Comparison of ENCODE assay signal across 26 mouse cellular contexts in genomic region chr1:55558409-55558808, GRCm38 (mm10).
A peak's percentile ranks its signal among the peaks of the same experiment; 100 is the strongest.
DNase-seq lines count a peak whose midpoint lies in the region; ATAC-seq and TF ChIP-seq lines count a peak whose summit lies in the region.
"Had no signal": no experiment of that assay in that cellular context is flagged by ENCODE, and none has a peak within 500 bp of the region (broad histone marks: within the 10 kb centered on the region; RNA-seq: fewer than 3 reads in every experiment).

No protein-coding gene starts in this region.

- H3K79me2 ChIP-seq in myocyte (ENCODE audit: control insufficient read depth, insufficient read depth): no peaks in the 10 kb centered on the region

- H3K4me3 ChIP-seq in myocyte: no peak overlapping the region
- H3K4me3 ChIP-seq in kidney, embryonic 16.5 days (ENCODE audit: low read length): no peak overlapping the region
- H3K4me3 ChIP-seq: embryonic facial prominence, embryonic 12.5 days; embryonic facial prominence, embryonic 15.5 days; heart, adult 2 months; hindbrain, embryonic 12.5 days; hindbrain, embryonic 15.5 days had no signal

- H3K36me3 ChIP-seq in myocyte (ENCODE audit: control insufficient read depth, insufficient read depth): no peaks in the 10 kb centered on the region
- H3K36me3 ChIP-seq in kidney, embryonic 16.5 days (ENCODE audit: insufficient read depth, low read length): no peaks in the 10 kb centered on the region
- H3K36me3 ChIP-seq: embryonic facial prominence, embryonic 12.5 days; embryonic facial prominence, embryonic 15.5 days; G1E; hindbrain, embryonic 12.5 days; hindbrain, embryonic 15.5 days had no signal

- peaks cover 3% of the 10 kb centered on the region; the same call in 1 of the 2 replicates for H3K4me1 ChIP-seq in kidney, embryonic 16.5 days (ENCODE audit: insufficient read depth, low read length)
- H3K4me1 ChIP-seq: embryonic facial prominence, embryonic 12.5 days; hindbrain, embryonic 12.5 days; hindbrain, embryonic 15.5 days had no signal

- no peaks in the 10 kb centered on the region for H3K27me3 ChIP-seq in myocyte (ENCODE audit: control insufficient read depth, insufficient read depth, insufficient read length)
- H3K27me3 ChIP-seq in kidney, embryonic 16.5 days (ENCODE audit: insufficient read depth, low read length): no peaks in the 10 kb centered on the region
- H3K27me3 ChIP-seq: CH12.LX; embryonic facial prominence, embryonic 12.5 days; embryonic facial prominence, embryonic 15.5 days; hindbrain, embryonic 12.5 days; hindbrain, embryonic 15.5 days; Patski had no signal

- no peak overlapping the region for H3K27ac ChIP-seq in kidney, embryonic 16.5 days (ENCODE audit: low read length)
- H3K27ac ChIP-seq: embryonic facial prominence, embryonic 12.5 days; embryonic facial prominence, embryonic 15.5 days; heart, adult 2 months; hindbrain, embryonic 12.5 days; hindbrain, embryonic 15.5 days had no signal

- intact Hi-C loops in left cerebral cortex, postnatal 36 days (cut with DNase I): loop anchor here (5.0 kb wide), 1 partner anchor 151 kb away; the partner anchor contains the start of gene Plcl1

- WGBS in kidney, embryonic 16.5 days: 68% methylated on average over 1 of the region's 1 CpGs

- ATAC-seq in frontal cortex, adult (ENCODE audit: low TSS enrichment): peak; percentile 62
- ATAC-seq in kidney, embryonic 16.5 days (ENCODE audit: low FRiP score, low TSS enrichment): no peak
- ATAC-seq: forebrain, embryonic 14.5 days; forebrain, postnatal 0 days; Patski had no signal

- no peak overlapping the region for H3ac ChIP-seq in myocyte (ENCODE audit: control insufficient read depth, insufficient read length)

- no peak for TF ChIP-seq POLR2A in myocyte (IDR thresholded peaks at IDR 0.05; ENCODE audit: insufficient read length, low read depth)

- H3K9ac ChIP-seq in kidney, embryonic 16.5 days (replicated peaks; ENCODE audit: low read length): no peak overlapping the region
- H3K9ac ChIP-seq: embryonic facial prominence, embryonic 12.5 days; embryonic facial prominence, embryonic 15.5 days; forebrain, postnatal 0 days; hindbrain, embryonic 12.5 days; hindbrain, embryonic 15.5 days had no signal

- no peak for DNase-seq in frontal cortex, postnatal 36 days (ENCODE audit: low spot score in 2 of 2)
- peak; percentile 14 for DNase-seq in left cerebral cortex, adult 11 months (ENCODE audit: low spot score)
- DNase-seq in left cerebral cortex, postnatal 36 days (ENCODE audit: low spot score in 2 of 2): no peak
- DNase-seq in adipocyte (ENCODE audit: low spot score): peak; percentile 15
- DNase-seq in right cerebral cortex, adult 2 months (ENCODE audit: low spot score in 2 of 2): no peak
- DNase-seq: adrenal gland, adult 2 months; adrenal gland, postnatal 14 days; B cell, adult 2 months; cerebellum, adult 18-20 months; cerebellum, adult 9-11 months; cerebellum, postnatal 25 days; forebrain, postnatal 0 days; gastrocnemius, postnatal 14 days had no signal

- no peaks in the 10 kb centered on the region for H3K9me3 ChIP-seq in kidney, embryonic 16.5 days (ENCODE audit: low read length)
- H3K9me3 ChIP-seq: embryonic facial prominence, embryonic 12.5 days; embryonic facial prominence, embryonic 15.5 days; G1E; hindbrain, embryonic 12.5 days; hindbrain, embryonic 15.5 days had no signal

- peak overlapping the region; percentile 44 for H3K4me2 ChIP-seq in myocyte (ENCODE audit: low read depth)
- no peak overlapping the region for H3K4me2 ChIP-seq in kidney, embryonic 16.5 days (replicated peaks; ENCODE audit: low read depth, low read length)
- H3K4me2 ChIP-seq: embryonic facial prominence, embryonic 12.5 days; embryonic facial prominence, embryonic 15.5 days; heart, embryonic 11.5 days; hindbrain, embryonic 12.5 days; hindbrain, embryonic 15.5 days had no signal

TF ChIP-seq in myocyte, 11 proteins besides CTCF, POLR2A, EP300 and RAD21:
- TF ChIP-seq MYOD1 (IDR thresholded peaks at IDR 0.05; ENCODE audit: control insufficient read depth in 1 of 3, insufficient read length in 2 of 3, low read depth in 2 of 3): no peak
- no peak for TF ChIP-seq TCF3 (IDR thresholded peaks at IDR 0.05; ENCODE audit: insufficient read length, low read depth)
- no peak for TF ChIP-seq SRF (IDR thresholded peaks at IDR 0.05; ENCODE audit: control insufficient read depth, insufficient read length, low read depth)
- no peak for TF ChIP-seq CEBPB (IDR thresholded peaks at IDR 0.05; ENCODE audit: insufficient read depth, poor library complexity, severe bottlenecking)
- no peak for TF ChIP-seq MAX (IDR thresholded peaks at IDR 0.05; ENCODE audit: low read depth)
- no peak for TF ChIP-seq REST (IDR thresholded peaks at IDR 0.05; ENCODE audit: insufficient read depth, insufficient read length)
- TF ChIP-seq TCF12 (IDR thresholded peaks at IDR 0.05; ENCODE audit: insufficient read depth, poor library complexity, severe bottlenecking): no peak
- TF ChIP-seq USF1 (IDR thresholded peaks at IDR 0.05; ENCODE audit: low read depth): no peak
- TF ChIP-seq E2F4 (IDR thresholded peaks at IDR 0.05; ENCODE audit: insufficient read depth): no peak
- no peak for TF ChIP-seq MYOG (IDR thresholded peaks at IDR 0.05; ENCODE audit: control insufficient read depth in 1 of 3, insufficient read depth in 1 of 3, insufficient read length in 2 of 3, low read depth in 2 of 3)
- TF ChIP-seq POLR2AphosphoS2 (IDR thresholded peaks at IDR 0.05; ENCODE audit: insufficient read length, low read depth): no peak

Comparison
In these comparisons a context has a peak if more than half of its experiments do, and no peak if none do; other contexts are left out.
1. DNase-seq: peak in left cerebral cortex, adult 11 months (single experiment) and adipocyte (single experiment); none in frontal cortex, postnatal 36 days (0 of 2), left cerebral cortex, postnatal 36 days (0 of 2) and right cerebral cortex, adult 2 months (0 of 2).